Mouse (Mus musculus): ENCODE measurements around the gene Gm20388. TPM values are rescaled to one million over a fixed set of nuclear protein-coding genes. Genes with fewer than 3 reads are reported as not detected.

The Gm20388 gene
- polyA plus RNA-seq, 1 experiment, result 10.6 TPM

- no peak overlapping the region for H3K4me3 ChIP-seq (replicated peaks; ENCODE audit: control insufficient read depth, low read depth, low read length)
- peaks cover 2% of the 10 kb centered on the region; the same call in 1 of the 2 replicates for H3K4me1 ChIP-seq (ENCODE audit: control insufficient read depth, insufficient read depth, low read length)
- no peak overlapping the region for H3K27ac ChIP-seq (ENCODE audit: control insufficient read depth, insufficient read depth, low read depth, low read length, poor library complexity)
- no peak for TF ChIP-seq POLR2A (IDR thresholded peaks at IDR 0.05; ENCODE audit: borderline replicate concordance, control insufficient read depth, low read depth, low read length)
- no peak for TF ChIP-seq CTCF (IDR thresholded peaks at IDR 0.05; ENCODE audit: control insufficient read depth, insufficient read depth, low read length)
- WGBS, result 75% methylated on average over 5 of the region's 5 CpGs
Measured at GRCm38 (mm10) chr8:123231742-123232141, 3321.1 kb downstream of the Gm20388 start.

GRCm38 (mm10) chr8:123232553-123232952, 3321.9 kb downstream of the Gm20388 start:
- WGBS, result 65% methylated on average over 7 of the region's 7 CpGs
- Histone ChIP-seq H3K4me1 (ENCODE audit: control insufficient read depth, insufficient read depth, low read length) (peaks cover 2% of the 10 kb centered on the region; the same call in 1 of the 2 replicates), H3K4me3 (replicated peaks; ENCODE audit: control insufficient read depth, low read depth, low read length) (no peak overlapping the region), H3K27ac (ENCODE audit: control insufficient read depth, insufficient read depth, low read depth, low read length, poor library complexity) (no peak overlapping the region)
- no peak for TF ChIP-seq CTCF (IDR thresholded peaks at IDR 0.05; ENCODE audit: control insufficient read depth, insufficient read depth, low read length)
- TF ChIP-seq POLR2A (IDR thresholded peaks at IDR 0.05; ENCODE audit: borderline replicate concordance, control insufficient read depth, low read depth, low read length), result no peak

- H3K27ac ChIP-seq (ENCODE audit: control insufficient read depth, insufficient read depth, low read depth, low read length, poor library complexity), result no peak overlapping the region
- no peak overlapping the region for H3K4me3 ChIP-seq (replicated peaks; ENCODE audit: control insufficient read depth, low read depth, low read length)
- no peak for TF ChIP-seq CTCF (IDR thresholded peaks at IDR 0.05; ENCODE audit: control insufficient read depth, insufficient read depth, low read length)
- no peak for TF ChIP-seq POLR2A (IDR thresholded peaks at IDR 0.05; ENCODE audit: borderline replicate concordance, control insufficient read depth, low read depth, low read length)
- peaks cover 2% of the 10 kb centered on the region; the same call in 1 of the 2 replicates for H3K4me1 ChIP-seq (ENCODE audit: control insufficient read depth, insufficient read depth, low read length)
- WGBS, result 79% methylated on average over 13 of the region's 13 CpGs
Measured at GRCm38 (mm10) chr8:123233300-123233699, 3322.7 kb downstream of the Gm20388 start.

- TF ChIP-seq CTCF (IDR thresholded peaks at IDR 0.05; ENCODE audit: control insufficient read depth, insufficient read depth, low read length) (no peak), POLR2A (IDR thresholded peaks at IDR 0.05; ENCODE audit: borderline replicate concordance, control insufficient read depth, low read depth, low read length) (no peak)
- Histone ChIP-seq H3K4me3 (replicated peaks; ENCODE audit: control insufficient read depth, low read depth, low read length) (no peak overlapping the region), H3K27ac (ENCODE audit: control insufficient read depth, insufficient read depth, low read depth, low read length, poor library complexity) (no peak overlapping the region), H3K4me1 (ENCODE audit: control insufficient read depth, insufficient read depth, low read length) (peaks cover 2% of the 10 kb centered on the region; the same call in 1 of the 2 replicates)
- 83% methylated on average over 11 of the region's 11 CpGs for WGBS
Measured at GRCm38 (mm10) chr8:123233760-123234159, 3323.1 kb downstream of the Gm20388 start.

- H3K4me3 ChIP-seq (replicated peaks; ENCODE audit: control insufficient read depth, low read depth, low read length), result peak overlapping the region; percentile 86
- 35% methylated on average over 13 of the region's 13 CpGs for WGBS
- H3K4me1 ChIP-seq (ENCODE audit: control insufficient read depth, insufficient read depth, low read length), result peaks cover 2% of the 10 kb centered on the region; the same call in 1 of the 2 replicates
- no peak overlapping the region for H3K27ac ChIP-seq (ENCODE audit: control insufficient read depth, insufficient read depth, low read depth, low read length, poor library complexity)
- TF ChIP-seq POLR2A (IDR thresholded peaks at IDR 0.05; ENCODE audit: borderline replicate concordance, control insufficient read depth, low read depth, low read length) (no peak), CTCF (IDR thresholded peaks at IDR 0.05; ENCODE audit: control insufficient read depth, insufficient read depth, low read length) (no peak)
Measured at GRCm38 (mm10) chr8:123234918-123235519, 3324.4 kb downstream of the Gm20388 start.

GRCm38 (mm10) chr8:123235520-123236497, 3325.2 kb downstream of the Gm20388 start, which contains the start of gene Spata2l:
Spata2l (minus strand) TSS chr8:123236233.
- Histone ChIP-seq H3K27ac (ENCODE audit: control insufficient read depth, insufficient read depth, low read depth, low read length, poor library complexity) (no peak within 1 kb of the TSS), H3K4me1 (ENCODE audit: control insufficient read depth, insufficient read depth, low read length) (peaks cover 2% of the 10 kb centered on the region; the same call in 1 of the 2 replicates), H3K4me3 (replicated peaks; ENCODE audit: control insufficient read depth, low read depth, low read length) (peak within 1 kb of the TSS; percentile 86)
- TF ChIP-seq POLR2A (IDR thresholded peaks at IDR 0.05; ENCODE audit: borderline replicate concordance, control insufficient read depth, low read depth, low read length), result peak; percentile 57; the same call in 1 of the 2 replicates
- 0 out of 2 replicates have a peak, but pooled peaks have one; percentile 1 for TF ChIP-seq CTCF (IDR thresholded peaks at IDR 0.05; ENCODE audit: control insufficient read depth, insufficient read depth, low read length)
- WGBS, result 3% methylated on average over 57 of the region's 57 CpGs

DNA sequence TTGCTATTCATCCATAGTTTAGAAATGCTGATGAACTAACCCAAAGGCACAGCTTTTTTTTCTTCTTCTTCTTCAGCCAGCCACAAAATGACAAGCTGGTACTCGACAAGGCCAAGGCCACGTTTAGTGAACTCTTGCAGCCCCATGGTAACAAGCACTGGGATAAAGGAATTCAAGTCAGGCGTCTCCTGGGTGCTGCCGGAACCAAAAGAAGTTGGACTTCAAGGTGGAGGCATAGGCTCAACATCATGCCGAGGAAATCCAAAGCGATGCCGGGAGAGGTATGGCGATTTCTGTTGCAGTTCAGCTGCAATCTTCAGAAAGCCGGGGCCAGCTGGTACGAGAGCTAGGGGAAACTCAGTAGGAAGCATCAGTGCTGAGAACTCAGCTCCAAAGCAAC, 3328.8 kb downstream of the Gm20388 start:
- 83% methylated on average over 10 of the region's 10 CpGs for WGBS
- TF ChIP-seq POLR2A (IDR thresholded peaks at IDR 0.05; ENCODE audit: borderline replicate concordance, control insufficient read depth, low read depth, low read length), result no peak
- no peak for TF ChIP-seq CTCF (IDR thresholded peaks at IDR 0.05; ENCODE audit: control insufficient read depth, insufficient read depth, low read length)
- Histone ChIP-seq H3K4me1 (ENCODE audit: control insufficient read depth, insufficient read depth, low read length) (peaks cover 2% of the 10 kb centered on the region; the same call in 1 of the 2 replicates), H3K4me3 (replicated peaks; ENCODE audit: control insufficient read depth, low read depth, low read length) (no peak overlapping the region), H3K27ac (ENCODE audit: control insufficient read depth, insufficient read depth, low read depth, low read length, poor library complexity) (no peak overlapping the region)

All from bone marrow, adult 2 months (tissue).